Mouse (Mus musculus) pancreas, adult 10 weeks (tissue): ENCODE measurements around the gene C730034F03Rik. TPM values are rescaled to one million over a fixed set of nuclear protein-coding genes. Genes with fewer than 3 reads are reported as not detected.

Experiments used
- polyA plus RNA-seq: library from polyadenylated mRNA; stranded (reverse); fragments of 350-450 nt; fragmentation: Illumina TruSeq; extraction: RNeasy Lipid Tissue Mini Kit (QIAGEN cat#74804); gene quantifications from one replicate; pipeline ENCODE4 v1.2.3, GENCODE M21; 2015; ENCODE audit warnings: low read depth, low replicate concordance; ENCODE audit not compliant: insufficient read depth

The C730034F03Rik gene
- not detected for polyA plus RNA-seq

GRCm38 (mm10) chr15:89429352-89430221, at the start of gene C730034F03Rik, which contains the start of the genes Gm44502 and Chkb:
Gene C730034F03Rik (plus strand): TSS chr15:89429589.
Gene Gm44502 (minus strand): TSS chr15:89429696.
Gene Chkb (minus strand): TSS chr15:89429908.

GRCm38 (mm10) chr15:89384617-89385016, 44.8 kb upstream of the C730034F03Rik start, which contains the start of gene Klhdc7b:
Gene Klhdc7b (plus strand): TSS chr15:89384917.

GRCm38 (mm10) chr15:89410118-89410517, 19.3 kb upstream of the C730034F03Rik start, which contains the start of gene Syce3:
Gene Syce3 (minus strand): TSS chr15:89410503.

GRCm38 (mm10) chr15:89425711-89426121, 3.7 kb upstream of the C730034F03Rik start, which contains the start of gene Cpt1b:
Gene Cpt1b (minus strand): TSS chr15:89425863.

GRCm38 (mm10) chr15:89453865-89454478, 24.6 kb downstream of the C730034F03Rik start, which contains the start of gene Mapk8ip2:
Gene Mapk8ip2 (plus strand): TSS chr15:89453913.

GRCm38 (mm10) chr15:89477091-89477491, 47.7 kb downstream of the C730034F03Rik start, which contains the start of gene Arsa:
Gene Arsa (minus strand): TSS chr15:89477425.

Other genes starting within 250 kb of the C730034F03Rik start
- gene Plxnb2, start 248.8 kb upstream of the C730034F03Rik start, polyA plus RNA-seq, result 43.0 TPM
- 6.1 TPM for gene Dennd6b, start 233.1 kb upstream of the C730034F03Rik start, polyA plus RNA-seq
- 9.9 TPM for gene Ppp6r2, start 218.0 kb upstream of the C730034F03Rik start, polyA plus RNA-seq
- gene Sbf1, start 114.3 kb upstream of the C730034F03Rik start, polyA plus RNA-seq, result 60.0 TPM
- 5.9 TPM for gene Adm2, start 106.9 kb upstream of the C730034F03Rik start, polyA plus RNA-seq
- 1.4 TPM for gene Miox, start 95.2 kb upstream of the C730034F03Rik start, polyA plus RNA-seq
- 18.2 TPM for gene Lmf2, start 73.9 kb upstream of the C730034F03Rik start, polyA plus RNA-seq
- gene Ncaph2, start 73.9 kb upstream of the C730034F03Rik start, polyA plus RNA-seq, result 17.1 TPM
- gene Sco2, start 55.7 kb upstream of the C730034F03Rik start, polyA plus RNA-seq, result 2.7 TPM
- gene Tymp, start 52.5 kb upstream of the C730034F03Rik start, polyA plus RNA-seq, result not detected
- 1.9 TPM for gene Odf3b, start 50.3 kb upstream of the C730034F03Rik start, polyA plus RNA-seq
- gene Klhdc7b, start 44.7 kb upstream of the C730034F03Rik start, polyA plus RNA-seq, result not detected
- not detected for gene Syce3, start 19.1 kb upstream of the C730034F03Rik start, polyA plus RNA-seq
- gene Cpt1b, start 3.7 kb upstream of the C730034F03Rik start, polyA plus RNA-seq, result 2.1 TPM
- gene Gm44502, start 107 bp downstream of the C730034F03Rik start, polyA plus RNA-seq, result 0.54 TPM
- 86.9 TPM for gene Chkb, start 319 bp downstream of the C730034F03Rik start, polyA plus RNA-seq
- 3.7 TPM for gene Mapk8ip2, start 24.3 kb downstream of the C730034F03Rik start, polyA plus RNA-seq
- 11.7 TPM for gene Arsa, start 47.8 kb downstream of the C730034F03Rik start, polyA plus RNA-seq
- gene Shank3, start 70.0 kb downstream of the C730034F03Rik start, polyA plus RNA-seq, result 11.1 TPM
- not detected for gene Acr, start 138.7 kb downstream of the C730034F03Rik start, polyA plus RNA-seq
- gene Rabl2, start 162.3 kb downstream of the C730034F03Rik start, polyA plus RNA-seq, result 11.6 TPM